Mouse (Mus musculus) neural tube, embryonic 12.5 days (tissue): ENCODE results near the gene Hsd17b1. TPM values are rescaled to one million over a fixed set of nuclear protein-coding genes. Genes with fewer than 3 reads are reported as not detected.

ENCODE experiments used
- ATAC-seq: fragments of 200-750 bp; cut with Nextera tagmentation; 2 replicates; pipeline ENCODE4 v1.8.0; 2017; ENCODE audit warnings: low read depth, mild to moderate bottlenecking, moderate TSS enrichment, moderate library complexity; ENCODE audit not compliant: low FRiP score
- H3K27ac ChIP-seq: fragments of 300-500 bp; sonication (generic); 2 replicates; pipeline ENCODE4 v1.5.1; 2016
- H3K27me3 ChIP-seq: fragments of 300-500 bp; sonication (generic); replicated peaks from 2 replicates; pipeline ENCODE4 v1.6.1; 2016; ENCODE audit warnings: mild to moderate bottlenecking
- H3K36me3 ChIP-seq: fragments of 300-500 bp; sonication (generic); 2 replicates; pipeline ENCODE4 v1.6.1; 2016; ENCODE audit warnings: mild to moderate bottlenecking
- H3K4me1 ChIP-seq: fragments of 300-500 bp; sonication (generic); 2 replicates; pipeline ENCODE4 v1.6.1; 2016
- H3K4me2 ChIP-seq: fragments of 300-500 bp; sonication (generic); replicated peaks from 2 replicates; pipeline ENCODE4 v1.6.1; 2016; ENCODE audit warnings: mild to moderate bottlenecking
- H3K4me3 ChIP-seq: fragments of 300-500 bp; sonication (generic); 2 replicates; pipeline ENCODE4 v1.5.1; 2016
- H3K9ac ChIP-seq: fragments of 300-500 bp; sonication (generic); 2 replicates; pipeline ENCODE4 v1.6.1; 2016; ENCODE audit warnings: mild to moderate bottlenecking
- H3K9me3 ChIP-seq: fragments of 300-500 bp; sonication (generic); 2 replicates; pipeline ENCODE4 v1.6.1; 2016; ENCODE audit warnings: mild to moderate bottlenecking
- WGBS: fragments of 180-500 bp; shearing (Covaris S2); methylation state at CpG from one replicate; pipeline ENCODE4 v1.1.7; 2016; 5-methylcytosine and 5-hydroxymethylcytosine counted together
- polyA plus RNA-seq: library from polyadenylated mRNA; unstranded; fragments of >200 nt; fragmentation: Nextera tagmentation; extraction: Ambion mirVana; gene quantifications from 2 replicates; pipeline ENCODE4 v1.2.1, GENCODE M21; 2016

Hsd17b1 gene
- polyA plus RNA-seq, 1 experiment from 2014 or later = 0.14 TPM

DNA sequence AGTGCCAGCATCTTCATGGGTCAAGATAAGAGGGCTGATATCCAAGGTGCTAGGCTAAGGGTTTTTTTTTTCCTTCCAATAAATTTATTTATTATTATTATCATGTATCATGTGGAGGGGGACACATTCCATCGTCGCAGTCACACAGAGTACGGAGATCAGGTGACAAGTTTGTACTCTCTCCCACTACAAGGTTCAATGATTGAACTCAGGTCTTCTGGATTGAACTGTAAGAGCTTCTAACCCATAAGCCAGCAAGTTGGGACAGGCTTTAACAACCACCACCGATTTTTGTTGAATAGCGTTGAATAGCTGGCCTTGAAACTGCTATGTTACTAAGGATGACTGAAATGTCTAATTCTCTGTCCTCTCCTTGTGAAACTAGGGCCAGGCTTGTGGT lies 2.2 kb downstream of the Hsd17b1 start:
- no peak for ATAC-seq
- Histone ChIP-seq H3K4me3 (no peak overlapping the region), H3K9me3 (no peaks in the 10 kb centered on the region), H3K9ac (no peak overlapping the region), H3K36me3 (peaks cover 8% of the 10 kb centered on the region), H3K4me1 (peaks cover 15% of the 10 kb centered on the region), H3K4me2 (no peak overlapping the region), H3K27me3 (peaks cover 57% of the 10 kb centered on the region), H3K27ac (no peak overlapping the region)
- WGBS = 64% methylated on average over 5 of the region's 5 CpGs

DNA sequence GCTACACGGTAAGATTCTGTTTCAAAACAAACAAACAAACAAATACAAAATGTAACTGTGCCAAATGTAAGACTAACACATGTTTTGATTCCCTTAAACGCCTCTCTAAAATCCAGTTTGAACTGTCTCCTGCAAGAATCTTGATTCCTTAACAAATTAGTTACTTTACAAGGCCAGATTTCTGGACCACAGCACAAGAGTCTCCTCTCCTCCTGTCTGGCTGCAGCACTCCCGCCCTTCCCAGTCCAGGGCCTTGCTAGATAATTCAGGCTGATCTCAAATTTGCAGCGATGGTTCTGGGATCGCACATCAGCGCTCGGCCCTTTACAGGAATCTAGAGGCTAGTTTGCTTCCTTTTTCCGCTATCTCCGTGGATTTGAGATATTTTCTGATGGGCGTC lies 3.4 kb downstream of the Hsd17b1 start:
- peak overlapping the region; percentile 66; the same call in 1 of the 2 replicates for H3K27ac ChIP-seq
- H3K36me3 ChIP-seq = peaks cover 13% of the 10 kb centered on the region
- 9% methylated on average over 10 of the region's 10 CpGs for WGBS
- H3K9me3 ChIP-seq = no peaks in the 10 kb centered on the region
- peak overlapping the region; percentile 85 for H3K9ac ChIP-seq
- H3K27me3 ChIP-seq = peaks cover 48% of the 10 kb centered on the region
- peaks cover 26% of the 10 kb centered on the region for H3K4me1 ChIP-seq
- H3K4me3 ChIP-seq = peak overlapping the region; percentile 74
- H3K4me2 ChIP-seq = peak overlapping the region; percentile 92
- ATAC-seq = no peak

DNA sequence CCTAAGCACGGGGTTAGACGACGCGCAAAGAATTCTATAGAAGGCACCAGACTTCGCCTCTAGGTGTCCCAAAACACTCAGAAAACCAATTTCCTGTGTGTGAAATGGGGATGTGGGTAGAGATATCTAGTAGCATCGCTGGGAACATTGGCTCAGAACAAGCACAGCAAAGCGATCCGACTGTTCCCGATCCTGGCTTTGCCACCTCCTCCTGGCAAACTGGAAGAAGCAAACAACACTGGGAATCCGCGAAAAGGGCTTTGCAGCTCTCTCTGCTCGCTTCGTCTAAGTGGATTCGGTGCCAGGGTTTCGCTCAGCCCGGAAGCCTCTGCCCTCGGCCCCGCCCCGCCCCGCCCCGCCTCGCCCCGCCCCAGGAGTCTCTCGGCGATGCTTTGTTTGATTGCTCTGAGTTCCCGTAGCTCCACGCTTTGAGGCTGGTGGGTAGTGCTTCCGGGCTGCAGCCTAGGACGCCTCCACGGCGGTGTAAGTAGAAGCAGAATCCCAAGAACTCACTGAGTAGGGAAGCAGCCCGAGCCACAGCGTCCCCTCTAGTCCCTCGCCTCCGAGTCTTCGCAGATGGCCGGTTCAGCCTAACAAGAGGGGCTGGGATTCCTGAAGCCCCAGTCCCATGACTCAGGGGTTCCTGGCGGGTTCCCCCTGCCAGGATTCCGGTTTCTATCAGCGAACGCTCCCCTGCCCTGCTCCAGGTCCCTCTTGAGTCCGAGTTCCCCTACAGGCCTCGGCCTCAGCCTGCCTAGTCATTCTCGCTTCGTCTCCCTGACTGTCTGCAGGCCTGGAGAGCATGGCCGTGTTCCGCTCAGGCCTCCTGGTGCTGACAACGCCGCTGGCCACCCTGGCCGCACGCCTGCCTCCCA lies 4.2 kb downstream of the Hsd17b1 start, which contains the start of gene Coasy:
Coasy (plus strand) TSS at position 358 of the 875 bp plus-strand sequence.
- Histone ChIP-seq H3K4me2 (peak within 1 kb of the TSS; percentile 92), H3K4me1 (peaks cover 30% of the 10 kb centered on the region), H3K27me3 (peaks cover 40% of the 10 kb centered on the region), H3K9ac (peak within 1 kb of the TSS; percentile 85), H3K27ac (peak within 1 kb of the TSS; percentile 66), H3K9me3 (no peaks in the 10 kb centered on the region), H3K4me3 (peak within 1 kb of the TSS; percentile 74), H3K36me3 (peaks cover 13% of the 10 kb centered on the region)
- WGBS = under 1% methylated on average over 51 of the region's 51 CpGs
- peak; percentile 88 for ATAC-seq

DNA sequence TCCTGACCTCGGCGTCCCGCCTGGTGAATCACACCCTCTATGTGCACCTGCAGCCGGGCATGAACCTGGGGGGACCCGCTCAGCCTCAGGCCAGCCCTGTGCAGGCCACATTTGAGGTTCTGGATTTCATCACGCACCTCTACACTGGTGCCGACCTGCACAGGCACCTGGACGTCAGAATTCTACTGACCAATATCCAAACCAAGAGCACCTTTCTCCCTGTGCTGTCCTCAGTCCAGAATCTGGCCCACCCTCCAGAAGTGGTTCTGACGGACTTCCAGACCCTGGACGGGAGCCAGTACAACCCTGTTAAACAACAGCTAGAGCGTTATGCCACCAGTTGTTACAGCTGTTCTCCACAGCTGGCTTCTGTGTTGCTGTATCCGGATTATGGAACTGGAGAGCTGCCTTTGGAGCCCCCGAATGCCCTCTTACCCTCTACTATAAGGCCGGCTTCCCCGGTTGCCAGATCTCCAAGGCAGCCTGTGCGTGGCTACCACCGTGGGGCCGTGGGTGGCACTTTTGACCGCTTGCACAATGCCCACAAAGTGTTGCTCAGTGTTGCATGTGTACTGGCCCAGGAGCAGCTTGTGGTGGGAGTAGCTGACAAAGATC lies 5.0 kb downstream of the Hsd17b1 start:
- Histone ChIP-seq H3K9me3 (no peaks in the 10 kb centered on the region), H3K27me3 (peaks cover 33% of the 10 kb centered on the region), H3K4me3 (peak overlapping the region; percentile 74), H3K36me3 (peaks cover 13% of the 10 kb centered on the region), H3K9ac (peak overlapping the region; percentile 85), H3K4me1 (peaks cover 37% of the 10 kb centered on the region), H3K27ac (peak overlapping the region; percentile 28; the same call in 1 of the 2 replicates), H3K4me2 (peak overlapping the region; percentile 92)
- ATAC-seq = 0 out of 2 replicates have a peak, but pooled peaks have one; percentile 1
- WGBS = 35% methylated on average over 19 of the region's 19 CpGs

DNA sequence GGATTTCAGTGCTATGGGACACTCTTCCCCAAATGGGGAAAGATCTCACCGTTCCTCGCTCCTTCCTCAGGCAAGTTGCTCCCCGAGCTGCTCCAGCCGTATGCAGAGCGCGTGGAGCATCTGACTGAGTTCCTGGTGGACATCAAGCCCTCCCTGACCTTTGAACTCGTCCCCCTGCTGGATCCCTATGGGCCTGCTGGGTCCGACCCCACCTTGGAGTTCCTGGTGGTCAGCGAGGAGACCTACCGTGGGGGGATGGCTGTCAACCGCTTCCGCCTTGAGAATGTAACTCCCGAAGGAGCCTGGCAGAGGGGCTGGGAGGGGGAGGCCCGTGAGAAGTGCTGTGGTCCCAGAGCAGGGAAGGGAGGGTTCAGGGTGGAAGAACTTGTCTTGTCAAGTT lies 6.0 kb downstream of the Hsd17b1 start:
- H3K27me3 ChIP-seq = peaks cover 22% of the 10 kb centered on the region
- peaks cover 40% of the 10 kb centered on the region for H3K4me1 ChIP-seq
- no peak for ATAC-seq
- H3K27ac ChIP-seq = no peak overlapping the region
- no peak overlapping the region for H3K4me3 ChIP-seq
- 83% methylated on average over 14 of the region's 14 CpGs for WGBS
- peaks cover 20% of the 10 kb centered on the region for H3K36me3 ChIP-seq
- H3K9me3 ChIP-seq = no peaks in the 10 kb centered on the region
- no peak overlapping the region for H3K4me2 ChIP-seq
- H3K9ac ChIP-seq = no peak overlapping the region

DNA sequence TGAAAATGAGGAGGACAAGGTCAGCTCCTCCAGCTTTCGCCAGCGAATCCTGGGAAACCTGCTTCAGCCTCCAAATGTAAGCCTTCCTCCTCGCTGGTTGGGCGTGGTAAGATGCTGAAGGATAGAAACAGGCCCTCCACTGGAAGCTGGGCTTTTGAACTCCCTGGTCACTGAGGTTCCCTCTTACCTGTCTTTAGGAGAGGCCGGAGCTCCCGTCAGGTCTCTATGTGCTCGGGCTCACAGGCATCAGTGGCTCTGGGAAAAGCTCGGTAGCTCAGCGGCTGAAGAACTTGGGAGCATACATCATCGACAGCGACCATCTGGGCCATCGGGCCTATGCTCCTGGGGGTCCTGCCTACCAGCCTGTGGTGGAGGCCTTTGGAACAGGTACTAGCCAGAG lies 6.6 kb downstream of the Hsd17b1 start:
- Histone ChIP-seq H3K27ac (no peak overlapping the region), H3K27me3 (peaks cover 17% of the 10 kb centered on the region), H3K36me3 (peaks cover 26% of the 10 kb centered on the region), H3K4me2 (no peak overlapping the region), H3K4me3 (no peak overlapping the region), H3K9ac (no peak overlapping the region), H3K9me3 (no peaks in the 10 kb centered on the region), H3K4me1 (peaks cover 36% of the 10 kb centered on the region)
- no peak for ATAC-seq
- 95% methylated on average over 12 of the region's 12 CpGs for WGBS

DNA sequence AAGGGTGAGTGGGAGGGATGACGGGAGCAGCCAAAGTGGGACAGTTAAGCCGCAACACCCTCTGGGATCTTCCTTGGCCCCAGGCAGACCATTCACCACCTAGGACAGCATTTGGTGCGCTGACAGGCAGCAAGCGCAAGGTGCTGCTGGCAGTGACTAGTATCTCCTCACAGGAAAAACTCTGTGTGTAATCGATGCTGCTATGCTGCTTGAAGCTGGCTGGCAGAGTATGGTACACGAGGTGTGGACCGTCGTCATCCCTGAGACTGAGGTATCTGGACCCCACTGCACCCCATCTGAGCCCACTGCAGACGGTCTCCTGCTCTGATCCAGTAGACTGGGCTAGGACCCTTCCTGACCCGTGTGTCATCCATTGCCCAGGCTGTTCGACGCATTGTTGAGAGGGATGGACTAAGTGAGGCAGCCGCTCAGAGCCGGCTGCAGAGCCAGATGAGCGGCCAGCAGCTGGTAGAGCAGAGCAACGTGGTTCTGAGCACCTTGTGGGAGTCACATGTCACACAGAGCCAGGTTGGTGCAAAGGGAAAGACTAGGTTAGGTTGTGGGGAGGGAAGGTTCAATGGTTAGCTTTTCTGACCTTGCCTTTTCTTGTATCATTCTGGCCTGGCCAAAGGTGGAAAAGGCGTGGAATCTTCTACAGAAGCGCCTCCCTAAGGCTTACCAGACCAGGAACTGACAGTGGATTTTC lies 7.6 kb downstream of the Hsd17b1 start:
- peak overlapping the region; percentile 97; the same call in 1 of the 2 replicates for H3K4me2 ChIP-seq
- no peak overlapping the region for H3K9ac ChIP-seq
- peaks cover 35% of the 10 kb centered on the region for H3K4me1 ChIP-seq
- no peak for ATAC-seq
- peaks cover 7% of the 10 kb centered on the region for H3K27me3 ChIP-seq
- WGBS = 89% methylated on average over 18 of the region's 18 CpGs
- no peak overlapping the region for H3K27ac ChIP-seq
- H3K4me3 ChIP-seq = no peak overlapping the region
- no peaks in the 10 kb centered on the region for H3K9me3 ChIP-seq
- H3K36me3 ChIP-seq = peaks cover 36% of the 10 kb centered on the region

DNA sequence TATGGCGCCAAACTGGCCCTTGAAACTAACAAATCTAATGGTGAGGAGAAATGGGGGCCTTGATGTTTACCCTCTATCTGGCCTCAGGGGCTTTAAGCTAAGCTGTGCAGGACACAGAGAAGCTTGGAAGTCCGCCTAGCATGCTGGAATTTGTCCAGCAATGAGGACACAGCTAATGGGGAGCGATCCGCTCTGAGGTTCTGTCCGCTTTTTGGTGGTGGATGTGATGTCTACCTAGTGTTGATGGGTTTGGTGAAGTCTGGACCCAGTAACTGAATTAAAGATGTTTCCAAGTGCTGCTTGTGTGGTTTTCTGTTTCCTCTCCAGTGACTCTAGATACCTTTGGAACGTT lies 8.1 kb downstream of the Hsd17b1 start:
- H3K4me2 ChIP-seq = peak overlapping the region; percentile 97
- peaks cover 41% of the 10 kb centered on the region for H3K36me3 ChIP-seq
- 0 out of 2 replicates have a peak, but pooled peaks cover 2% of the 10 kb centered on the region for H3K27me3 ChIP-seq
- no peak overlapping the region; the same call in 1 of the 2 replicates for H3K9ac ChIP-seq
- H3K4me1 ChIP-seq = peaks cover 35% of the 10 kb centered on the region
- no peaks in the 10 kb centered on the region for H3K9me3 ChIP-seq
- WGBS = 91% methylated on average over 6 of the region's 6 CpGs
- H3K4me3 ChIP-seq = no peak overlapping the region
- no peak for ATAC-seq
- H3K27ac ChIP-seq = peak overlapping the region; percentile 79; the same call in 1 of the 2 replicates

DNA sequence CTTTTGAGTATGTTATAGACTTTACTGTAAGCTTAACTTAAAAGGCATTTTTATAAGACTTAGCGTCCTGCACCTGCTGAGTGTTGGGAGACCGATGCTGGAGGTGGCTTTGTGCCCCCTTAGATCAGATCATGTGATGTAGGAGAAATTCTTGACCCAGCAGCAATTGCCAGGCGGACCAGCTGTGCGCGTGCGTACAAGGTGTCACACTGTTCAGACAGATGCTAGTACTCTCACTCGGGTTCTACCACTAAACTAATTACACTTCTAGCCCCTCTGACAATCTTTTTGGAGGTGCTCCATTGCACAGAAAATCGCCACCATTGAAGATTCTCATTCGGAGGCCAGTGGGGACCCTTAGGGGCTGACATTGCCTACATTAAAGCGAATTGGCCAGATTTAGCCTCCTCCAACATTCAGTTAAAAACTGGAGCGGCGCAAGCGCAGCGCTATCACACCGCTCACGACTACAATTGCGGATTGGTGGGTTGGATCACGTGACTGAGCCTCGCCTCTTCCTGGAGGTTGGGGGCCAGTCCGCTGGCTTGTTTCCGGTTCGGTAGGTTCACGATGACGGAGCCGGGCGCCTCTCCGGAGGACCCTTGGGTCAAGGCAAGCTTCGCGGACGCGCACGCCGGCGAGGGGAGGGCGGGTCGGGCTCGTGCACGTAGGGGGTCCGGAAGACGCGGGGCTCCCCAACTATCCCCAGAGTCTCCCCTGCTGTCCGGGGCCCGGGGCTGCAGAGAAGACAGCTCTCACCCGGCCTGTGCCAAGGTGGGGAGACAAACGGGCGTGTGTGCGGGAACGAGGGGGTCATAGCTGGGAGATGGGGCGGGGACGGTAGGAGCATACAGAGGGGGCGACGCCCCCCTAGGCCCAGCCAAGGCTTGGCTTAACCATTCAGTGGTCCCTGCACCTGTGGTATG lies 8.8 kb downstream of the Hsd17b1 start, which contains the start of gene Mlx:
Mlx (plus strand) TSS at position 522 of the 926 bp plus-strand sequence.
- H3K27me3 ChIP-seq = no peaks in the 10 kb centered on the region
- H3K4me3 ChIP-seq = peak within 1 kb of the TSS; percentile 91
- H3K9me3 ChIP-seq = no peaks in the 10 kb centered on the region
- peak within 1 kb of the TSS; percentile 93 for H3K9ac ChIP-seq
- ATAC-seq = peak; percentile 81
- peaks cover 35% of the 10 kb centered on the region for H3K4me1 ChIP-seq
- WGBS = 2% methylated on average over 52 of the region's 52 CpGs
- H3K4me2 ChIP-seq = peak within 1 kb of the TSS; percentile 97
- H3K36me3 ChIP-seq = peaks cover 48% of the 10 kb centered on the region
- H3K27ac ChIP-seq = peak within 1 kb of the TSS; percentile 79; the same call in 1 of the 2 replicates

DNA sequence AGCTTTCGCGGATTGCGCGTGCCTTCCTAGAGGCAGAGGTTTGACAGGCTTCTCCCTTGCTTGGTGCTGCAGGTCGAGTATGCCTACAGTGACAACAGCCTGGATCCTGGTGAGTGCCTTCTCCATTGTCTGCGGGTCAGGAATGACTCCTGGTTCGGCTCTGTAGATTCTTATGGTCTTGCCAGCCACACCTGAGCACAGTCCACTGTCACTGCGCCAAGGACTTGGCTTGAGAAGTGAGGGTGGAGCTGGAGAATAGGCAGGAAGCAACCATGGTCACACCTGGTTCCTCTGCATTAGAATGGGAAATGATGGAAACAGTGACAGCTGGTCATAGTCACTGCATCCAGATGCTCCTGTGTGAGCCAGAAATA lies 9.5 kb downstream of the Hsd17b1 start:
- H3K4me2 ChIP-seq = peak overlapping the region; percentile 97
- peaks cover 35% of the 10 kb centered on the region for H3K4me1 ChIP-seq
- H3K9me3 ChIP-seq = no peaks in the 10 kb centered on the region
- ATAC-seq = no peak
- peak overlapping the region; percentile 42; the same call in 1 of the 2 replicates for H3K27ac ChIP-seq
- H3K4me3 ChIP-seq = peak overlapping the region; percentile 91
- peak overlapping the region; percentile 93 for H3K9ac ChIP-seq
- peaks cover 55% of the 10 kb centered on the region for H3K36me3 ChIP-seq
- WGBS = 9% methylated on average over 8 of the region's 8 CpGs
- H3K27me3 ChIP-seq = no peaks in the 10 kb centered on the region

DNA sequence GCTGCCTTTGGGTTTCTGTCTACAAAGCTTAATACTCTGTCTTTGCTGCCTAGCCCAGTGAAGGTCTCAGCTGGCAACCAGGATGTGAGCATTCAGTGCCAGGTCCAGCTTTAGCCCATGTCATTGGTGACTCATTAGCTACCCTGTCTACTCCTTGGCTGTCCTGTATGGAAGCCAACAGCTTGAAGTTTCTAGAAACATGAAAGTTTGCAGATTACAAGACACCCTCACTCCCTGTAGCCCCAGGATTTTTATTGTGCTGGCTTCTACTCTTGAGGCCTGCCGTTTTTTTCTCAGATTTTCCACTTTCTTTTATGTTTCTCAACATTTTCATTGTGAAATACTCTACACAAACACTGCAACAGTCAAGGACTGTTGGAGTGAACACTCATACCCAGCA lies 11.7 kb downstream of the Hsd17b1 start:
- Histone ChIP-seq H3K27me3 (no peaks in the 10 kb centered on the region), H3K4me3 (no peak overlapping the region), H3K9me3 (no peaks in the 10 kb centered on the region), H3K4me1 (peaks cover 33% of the 10 kb centered on the region), H3K4me2 (no peak overlapping the region), H3K27ac (no peak overlapping the region), H3K9ac (no peak overlapping the region), H3K36me3 (peaks cover 63% of the 10 kb centered on the region)
- WGBS = 95% methylated on average over 1 of the region's 1 CpGs
- ATAC-seq = no peak
